Mouse (Mus musculus): Measurements from ENCODE around the gene Mrgprb3. TPM values are rescaled to one million over a fixed set of nuclear protein-coding genes. Genes with fewer than 3 reads are reported as not detected.

Gene Mrgprb3
- total RNA-seq (2015) (not detected in 2 replicates), total RNA-seq (2017) (not detected in 2 replicates)

- ATAC-seq (replicated peaks; ENCODE audit: poor library complexity) = no peak
These were observed at the start of gene Mrgprb3 for GRCm38 (mm10) chr7:48643711-48644110. Gene Mrgprb3 (minus strand): TSS chr7:48643811.

Other genes starting within 250 kb of the Mrgprb3 start
- gene Mrgprb1, start 187.5 kb downstream of the Mrgprb3 start, total RNA-seq (2015) = not detected in 2 replicates
- not detected in 2 replicates for gene Mrgprb1, start 187.5 kb downstream of the Mrgprb3 start, total RNA-seq (2017)
- not detected in 2 replicates for gene Mrgprx2, start 144.5 kb downstream of the Mrgprb3 start, total RNA-seq (2015)
- not detected in 2 replicates for gene Mrgprx2, start 144.5 kb downstream of the Mrgprb3 start, total RNA-seq (2017)
- not detected in 2 replicates for gene Mrgprb2, start 85.7 kb downstream of the Mrgprb3 start, total RNA-seq (2015)
- not detected in 2 replicates for gene Mrgprb2, start 85.7 kb downstream of the Mrgprb3 start, total RNA-seq (2017)
- gene Zdhhc13, start 145.2 kb upstream of the Mrgprb3 start, total RNA-seq (2015) = 62.0 and 63.1 TPM in 2 replicates
- gene Zdhhc13, start 145.2 kb upstream of the Mrgprb3 start, total RNA-seq (2017) = 38.5 and 51.3 TPM in 2 replicates
- 4.3 and 5.1 TPM in 2 replicates for gene Csrp3, start 204.2 kb upstream of the Mrgprb3 start, total RNA-seq (2015)
- gene Csrp3, start 204.2 kb upstream of the Mrgprb3 start, total RNA-seq (2017) = 2.2 and 4.8 TPM in 2 replicates
- 107 and 115 TPM in 2 replicates for gene E2f8, start 237.8 kb upstream of the Mrgprb3 start, total RNA-seq (2015)
- 29.3 and 30.6 TPM in 2 replicates for gene E2f8, start 237.8 kb upstream of the Mrgprb3 start, total RNA-seq (2017)

Measured in megakaryocyte progenitor cell, adult 5-6 weeks (primary cell).